Mouse (Mus musculus) ES-Bruce4 (cell line): ENCODE data around the gene Hsf2bp.

Source experiments
- CTCF ChIP-seq: IDR thresholded peaks from one replicate; pipeline ENCODE4 v1.8.1; 2011; ENCODE audit warnings: low read depth, low read length
- POLR2A ChIP-seq: IDR thresholded peaks from one replicate; pipeline ENCODE4 v1.8.1; 2011; ENCODE audit warnings: low read length; ENCODE audit not compliant: insufficient read depth

DNA sequence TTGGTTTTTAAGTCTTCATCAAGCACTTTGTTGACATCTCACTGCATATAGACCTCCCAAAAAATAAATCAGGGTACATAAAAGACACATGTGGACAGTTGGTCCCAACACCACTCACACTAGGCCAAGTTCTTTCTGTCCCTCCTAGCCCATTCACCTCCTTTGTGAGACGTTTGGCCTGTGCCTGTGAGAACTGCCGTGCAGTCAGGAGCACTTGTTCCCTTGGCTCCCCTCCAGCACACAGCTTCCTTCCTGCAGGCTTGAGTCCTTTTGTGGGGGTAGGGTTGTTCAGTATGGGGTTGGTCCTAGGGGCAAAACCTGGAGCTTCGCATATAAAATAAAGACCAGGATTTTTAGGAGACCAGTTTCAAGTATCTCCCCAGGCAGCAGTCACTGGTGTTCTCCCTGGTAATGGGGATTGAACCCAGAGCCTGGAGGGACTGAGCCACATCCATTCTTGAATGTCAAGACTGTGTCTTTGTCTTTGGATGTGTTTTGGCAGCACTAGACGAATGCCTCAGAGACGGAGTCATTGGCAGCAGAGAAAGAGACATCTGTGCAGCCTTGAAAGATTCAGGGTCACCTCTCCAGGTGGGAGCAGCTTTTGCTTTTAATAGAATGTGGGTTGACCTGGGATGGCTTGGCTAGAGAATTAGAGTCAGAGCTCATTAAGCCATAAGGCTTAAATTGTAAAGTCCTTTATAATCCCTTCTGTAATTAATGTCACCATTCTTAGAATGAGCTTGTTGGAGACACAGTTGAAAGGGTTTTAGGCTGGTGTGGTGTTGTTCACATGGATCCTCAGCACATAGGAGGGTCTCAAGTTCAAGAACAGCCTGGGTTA, 16.3 kb upstream of the Hsf2bp start:
- TF ChIP-seq POLR2A (no peak), CTCF (no peak)
